Mouse (Mus musculus) kidney, adult 2 months (tissue): ENCODE results near the gene Rrp7a.

Experiments
- CTCF ChIP-seq: fragments of 200-500 bp; conservative IDR thresholded peaks from 2 replicates; pipeline ENCODE4 v1.5.1; 2011; ENCODE audit warnings: low read depth, mild to moderate bottlenecking, control low read depth, low read length, moderate library complexity, mixed read lengths; ENCODE audit not compliant: insufficient read depth, insufficient read length
- POLR2A ChIP-seq: fragments of 200-500 bp; IDR thresholded peaks from one replicate; pipeline ENCODE4 v1.6.1; 2011; ENCODE audit warnings: low read depth, low read length, control low read depth

GRCm38 (mm10) chr15:83111290-83111689, 11.3 kb downstream of the Rrp7a start:
- TF ChIP-seq CTCF (no peak), POLR2A (no peak)
